Mouse (Mus musculus): ENCODE data around the gene Ppp3r1.

GRCm38 (mm10) chr11:17176638-17177037, 17.6 kb downstream of the Ppp3r1 start:
- no peak for TF ChIP-seq POLR2A (IDR thresholded peaks at IDR 0.05; ENCODE audit: control insufficient read depth, low read depth, low read length)
- no peak for TF ChIP-seq CTCF (IDR thresholded peaks at IDR 0.05; ENCODE audit: control insufficient read depth, insufficient read depth, insufficient replicate concordance, low read depth, low read length)
